Mouse (Mus musculus) C2C12 (cell line): ENCODE results near the gene Bche.

Experiments
- CTCF ChIP-seq: IDR thresholded peaks from one replicate; pipeline ENCODE4 v1.5.1; 2011; ENCODE audit not compliant: control insufficient read depth, insufficient read depth, insufficient read length
- MAX ChIP-seq: IDR thresholded peaks from one replicate; pipeline ENCODE4 v1.6.1; 2011; ENCODE audit warnings: mild to moderate bottlenecking, control low read depth
- MYOD1 ChIP-seq: IDR thresholded peaks from one replicate; pipeline ENCODE4 v1.6.1; 2011; ENCODE audit warnings: low read depth; ENCODE audit not compliant: control insufficient read depth, insufficient read length

DNA sequence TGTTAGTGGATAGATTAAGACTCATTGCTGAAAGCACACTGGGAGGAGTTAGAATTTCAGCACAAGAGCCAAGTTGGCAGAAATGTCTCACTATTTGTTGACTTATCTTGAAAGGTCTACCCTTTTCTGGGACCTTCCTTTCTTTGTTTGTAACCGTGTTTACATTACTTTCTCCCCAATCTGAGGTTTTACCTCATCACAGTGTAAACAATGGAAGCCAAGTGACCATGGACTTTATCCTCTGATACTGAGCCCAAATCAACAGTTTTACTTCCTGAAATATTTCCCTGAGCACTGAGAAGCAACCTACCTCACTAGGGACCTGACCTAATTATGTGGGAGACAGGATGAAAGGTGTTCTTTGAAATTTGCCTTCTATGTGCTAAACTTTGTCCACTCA is 34.9 kb downstream of the Bche start:
- TF ChIP-seq MYOD1 (no peak), MAX (no peak), CTCF (no peak)
